Comparison of ENCODE assay signal across 8 mouse cellular contexts in the genomic region with DNA sequence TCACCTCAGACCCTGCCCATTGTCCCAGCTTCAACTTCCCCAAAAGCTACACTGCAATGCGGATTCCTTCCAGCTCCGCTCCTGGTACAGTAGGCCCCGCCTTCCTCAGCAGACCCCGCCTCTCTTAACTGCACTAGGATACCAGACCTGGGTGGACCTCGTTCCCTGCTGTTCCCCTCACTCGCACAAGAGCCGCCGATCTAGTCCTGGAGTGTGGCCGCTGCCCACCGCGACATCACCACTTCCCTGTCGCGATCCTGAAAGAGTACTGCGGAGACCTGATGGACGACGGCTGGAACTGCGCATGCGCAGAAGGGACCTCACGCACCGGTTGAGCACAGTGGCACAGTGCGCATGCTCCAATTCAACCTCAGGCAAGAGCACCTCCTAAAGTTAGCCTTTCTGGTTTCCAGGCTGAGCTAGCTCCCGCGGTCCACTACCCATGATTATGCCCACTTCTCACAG. TPM values are rescaled to one million over a fixed set of nuclear protein-coding genes. Genes with fewer than 3 reads are reported as not detected.
DNase-seq lines count a peak whose midpoint lies in the region; ATAC-seq and TF ChIP-seq lines count a peak whose summit lies in the region.

Haghl (minus strand) TSS at position 393 of the 465 bp plus-strand sequence.

- H3K27me3 ChIP-seq in Patski, result no peaks in the 10 kb centered on the region
- H3K27me3 ChIP-seq in hindbrain, embryonic 14.5 days (ENCODE audit: control insufficient read depth, insufficient read depth, low read length), result no peaks in the 10 kb centered on the region

- WGBS in hindbrain, embryonic 14.5 days, result under 1% methylated on average over 23 of the region's 23 CpGs

- peak within 1 kb of the TSS; percentile 77 for H3K27ac ChIP-seq in hindbrain, embryonic 14.5 days

- DNase-seq in Patski (ENCODE audit: low read depth, low spot score), result peak; percentile 75
- peak; percentile 98 for DNase-seq in cerebellum, postnatal 14 days
- DNase-seq in frontal cortex, postnatal 25 days (ENCODE audit: low spot score in 2 of 2), result peak; percentile 93 to 98
- peak; percentile 98 for DNase-seq in hindbrain, embryonic 14.5 days (ENCODE audit: low spot score)
- DNase-seq in layer of hippocampus, postnatal 36 days, result peak; percentile 94 to 95
- DNase-seq in lung, postnatal 36 days, result peak; percentile 98
- DNase-seq in retina, postnatal 1 day, result peak; percentile 96
- peak; percentile 90 to 94 for DNase-seq in urinary bladder, adult 18-20 months (ENCODE audit: low spot score in 2 of 2)

- peak within 1 kb of the TSS; percentile 85 for H3K4me2 ChIP-seq in hindbrain, embryonic 14.5 days (replicated peaks)

- in situ Hi-C loops in Patski (cut with MboI; ENCODE audit: low pct_unique_long_range_greater_than_20kb), result no loop called here

- H3K4me1 ChIP-seq in hindbrain, embryonic 14.5 days (replicated peaks; ENCODE audit: control insufficient read depth, insufficient read depth, low read length), result peaks cover 16% of the 10 kb centered on the region

- H3K9me3 ChIP-seq in hindbrain, embryonic 14.5 days (ENCODE audit: control insufficient read depth, low read length), result no peaks in the 10 kb centered on the region

- peak; percentile 27 for ATAC-seq in Patski
- ATAC-seq in hindbrain, embryonic 14.5 days (ENCODE audit: low FRiP score), result peak; percentile 81

- peak within 1 kb of the TSS; percentile 74 for H3K9ac ChIP-seq in hindbrain, embryonic 14.5 days

- POLR2A ChIA-PET in Patski (lab: Charles Lee), result no interaction called here

- CTCF ChIA-PET in Patski (lab: Charles Lee), result interaction anchor here (1.3 to 2.4 kb wide), 3 partner anchors 10 to 69 kb away, joined by 3 to 9 read pairs (median 4); partner anchors contain the start of gene AC134908.4

- H3K4me3 ChIP-seq in hindbrain, embryonic 14.5 days (replicated peaks; ENCODE audit: low read length), result peak within 1 kb of the TSS; percentile 52

- no peak for TF ChIP-seq CTCF in Patski (IDR thresholded peaks at IDR 0.05)

- peaks cover 60% of the 10 kb centered on the region for H3K36me3 ChIP-seq in hindbrain, embryonic 14.5 days (replicated peaks; ENCODE audit: control insufficient read depth, insufficient read depth)

RNA-seq across cellular contexts. Expression of gene Haghl, which starts in this region (rescaled TPM):
- polyA plus RNA-seq in Patski (2021), result 108 TPM
- 116 and 138 TPM in 2 replicates for polyA plus RNA-seq in hindbrain, embryonic 14.5 days (2014; fragmentation: Nextera tagmentation; extraction: Ambion mirVana)
- 100 to 1,000 TPM in 1 of 2 experiments, 10 to 100 TPM in 1; 98.1 to 107 TPM for total RNA-seq in layer of hippocampus, postnatal 36 days (2021)

Comparison
In these comparisons a context has a peak if more than half of its experiments do, and no peak if none do; other contexts are left out.
1. Peak in every context shown above with its lines: DNase-seq, ATAC-seq, H3K4me3 ChIP-seq and H3K27ac ChIP-seq.